Mouse (Mus musculus) midbrain, embryonic 13.5 days (tissue): ENCODE results near the gene Tmem171. TPM values are rescaled to one million over a fixed set of nuclear protein-coding genes. Genes with fewer than 3 reads are reported as not detected.

ENCODE experiments used
- polyA plus RNA-seq: library from polyadenylated mRNA; unstranded; fragments of >200 nt; fragmentation: Nextera tagmentation; extraction: Ambion mirVana; gene quantifications from 2 replicates; pipeline ENCODE4 v1.2.1, GENCODE M21; 2015

Tmem171 gene
- polyA plus RNA-seq, 1 experiment from 2014 or later, result not detected

Other genes starting within 250 kb of the Tmem171 start
- gene Gm10320, start 202.8 kb downstream of the Tmem171 start, polyA plus RNA-seq, result 0.51 and 2.4 TPM in 2 replicates
- not detected in 2 replicates for gene Tmem174, start 57.4 kb downstream of the Tmem171 start, polyA plus RNA-seq
- 27.0 and 30.6 TPM in 2 replicates for gene Fcho2, start 120.6 kb upstream of the Tmem171 start, polyA plus RNA-seq
- 70.3 and 71.4 TPM in 2 replicates for gene Tnpo1, start 231.6 kb upstream of the Tmem171 start, polyA plus RNA-seq